Mouse (Mus musculus) gastrocnemius, adult 18-20 months (tissue): ENCODE results near the gene Spats2l. TPM values are rescaled to one million over a fixed set of nuclear protein-coding genes. Genes with fewer than 3 reads are reported as not detected.

Source experiments
- DNase-seq: peaks from one replicate; pipeline ENCODE4 v3.0.0; 2021; ENCODE audit warnings: low spot score
- total RNA-seq, 2 experiments: library from RNA; stranded (reverse); gene quantifications; 2 replicates each; pipeline ENCODE4 v1.2.3; 2021

The Spats2l gene
- total RNA-seq, 2 experiments from 2014 or later = 2.3 to 2.6 TPM

- no peak for DNase-seq
Observed at GRCm38 (mm10) chr1:57824966-57825759, 51.2 kb downstream of the Spats2l start.

DNA sequence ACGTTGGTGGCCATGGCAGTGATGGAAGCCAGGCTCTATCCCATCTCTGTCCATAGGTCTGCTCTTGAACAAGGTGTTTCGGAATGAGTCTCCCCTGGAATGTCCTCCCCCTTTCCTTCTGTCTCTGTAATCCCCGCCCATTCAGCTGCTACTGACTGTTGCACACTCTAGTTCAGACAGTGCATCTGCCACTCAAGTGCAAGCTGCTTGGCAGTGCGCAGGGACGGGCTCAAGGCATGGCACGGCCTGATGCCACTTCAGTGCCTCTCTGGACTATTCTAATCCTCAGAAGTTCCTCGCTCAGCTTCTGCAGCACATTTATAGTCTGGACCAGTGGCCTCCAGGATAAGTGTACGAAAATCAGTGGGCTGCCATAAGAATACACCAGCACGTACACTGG lies 52.3 kb downstream of the Spats2l start:
- DNase-seq = no peak

GRCm38 (mm10) chr1:57833145-57833544 lies 59.2 kb downstream of the Spats2l start:
- no peak for DNase-seq

- no peak for DNase-seq
Observed at GRCm38 (mm10) chr1:57835128-57835527, 61.2 kb downstream of the Spats2l start.

DNA sequence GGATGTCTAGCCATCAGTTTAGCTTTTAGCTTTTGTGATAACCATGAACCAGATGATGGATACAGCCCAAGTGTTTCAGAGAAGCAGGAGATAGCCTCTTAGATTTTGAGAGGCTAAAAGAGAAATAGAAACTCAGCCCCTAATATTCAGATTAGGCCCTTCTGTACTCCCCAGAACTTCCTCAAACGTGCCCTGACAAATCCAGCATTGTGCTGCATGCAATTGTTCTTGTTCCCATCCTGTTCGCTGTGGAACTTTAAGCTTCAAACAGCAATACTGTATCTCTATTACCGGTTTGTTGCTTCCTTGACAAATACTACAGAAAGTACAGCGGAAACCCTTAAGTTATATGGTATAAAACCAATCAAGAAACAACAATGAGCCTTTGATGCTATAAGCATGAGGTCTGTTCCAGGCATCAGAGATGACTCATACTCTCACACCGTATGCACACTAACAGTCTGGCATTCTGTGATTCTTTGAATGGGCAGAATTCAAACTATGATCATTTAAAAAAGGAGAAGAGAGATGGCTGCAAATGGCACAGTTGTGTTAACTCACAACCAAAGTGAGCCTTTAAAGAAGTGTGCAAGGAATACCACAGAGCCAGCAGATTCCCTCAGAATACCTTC lies 62.8 kb downstream of the Spats2l start:
- no peak for DNase-seq

DNA sequence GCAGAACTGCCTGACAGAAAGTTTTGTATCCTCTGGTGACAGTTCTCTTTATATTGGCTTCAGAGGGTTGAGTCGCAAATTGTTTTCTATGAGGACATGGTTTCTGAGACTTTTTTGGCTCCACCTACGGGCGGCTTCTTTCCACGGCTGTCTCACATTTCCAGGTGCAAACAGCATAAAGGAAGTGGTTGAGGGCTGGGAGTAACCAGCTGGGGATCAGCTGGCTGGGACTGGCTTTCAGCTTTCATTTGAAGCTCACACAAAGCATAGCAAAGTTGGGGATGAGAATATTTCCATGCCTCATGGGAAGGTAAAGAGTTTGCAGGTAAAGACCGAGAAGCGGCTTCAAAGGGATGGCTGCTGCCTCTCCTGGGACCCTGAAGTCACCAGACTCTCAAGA lies 65.9 kb downstream of the Spats2l start:
- DNase-seq = no peak

- no peak for DNase-seq
Observed at GRCm38 (mm10) chr1:57845054-57845722, 71.2 kb downstream of the Spats2l start.

DNA sequence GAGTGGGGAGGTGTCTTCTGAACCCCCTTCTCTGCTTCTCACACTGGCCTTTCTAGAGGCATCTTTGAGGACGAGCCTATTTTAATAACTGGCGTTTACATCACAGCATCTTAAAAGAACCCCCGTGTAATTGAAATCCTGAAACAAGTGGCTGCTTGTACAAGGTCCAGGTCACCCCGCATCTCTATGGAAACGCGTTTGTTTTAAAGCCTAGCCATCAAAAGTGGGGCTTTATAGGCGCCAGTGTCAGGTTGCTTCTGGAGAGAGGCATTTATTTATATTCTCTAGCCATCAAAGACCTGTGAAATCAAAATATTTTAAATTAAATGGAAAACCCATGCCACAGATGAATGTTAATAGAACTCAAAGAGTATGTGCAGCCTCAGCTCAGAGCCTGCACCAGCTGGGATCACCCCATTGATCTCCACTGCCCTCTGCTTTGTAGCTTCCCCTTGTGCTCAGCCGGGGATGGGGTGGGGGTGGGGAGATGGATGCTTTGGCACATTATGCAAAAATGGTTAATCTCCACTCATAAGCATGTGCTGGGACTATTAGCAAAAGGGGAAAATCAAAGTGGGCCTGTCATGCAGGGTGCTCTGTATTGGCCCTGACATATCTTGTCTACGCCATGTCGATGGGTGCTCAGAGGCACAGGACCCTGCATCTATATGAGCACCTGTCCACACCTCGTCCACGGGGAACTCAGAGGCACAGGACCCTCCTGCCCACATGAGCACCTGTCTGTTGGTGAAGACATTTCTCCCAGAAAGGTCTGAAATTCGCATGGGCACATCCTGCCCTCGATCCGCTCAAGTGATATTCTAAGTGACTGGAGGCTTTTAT lies 73.1 kb downstream of the Spats2l start:
- no peak for DNase-seq

- DNase-seq = no peak
Observed at GRCm38 (mm10) chr1:57849087-57849486, 75.1 kb downstream of the Spats2l start.

DNA sequence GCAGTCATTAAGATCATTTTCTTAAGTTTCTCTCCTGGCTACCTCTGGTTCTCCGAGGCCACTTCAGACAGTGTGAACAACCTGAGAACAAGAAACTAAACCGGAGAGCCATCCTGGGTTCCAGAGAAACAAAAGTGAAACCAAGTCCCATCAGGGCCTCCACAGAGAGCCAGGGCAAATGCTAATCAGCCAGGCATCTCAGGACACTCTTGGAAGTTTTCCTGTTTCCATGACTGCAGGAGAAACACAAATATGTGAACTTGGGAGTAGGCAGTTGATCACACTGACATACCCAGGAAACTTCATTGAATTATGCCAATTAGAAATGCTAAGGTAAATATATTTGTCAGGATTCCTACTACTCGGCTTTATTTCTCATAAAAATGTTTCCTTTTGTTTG lies 76.0 kb downstream of the Spats2l start:
- DNase-seq = peak; percentile 59

DNA sequence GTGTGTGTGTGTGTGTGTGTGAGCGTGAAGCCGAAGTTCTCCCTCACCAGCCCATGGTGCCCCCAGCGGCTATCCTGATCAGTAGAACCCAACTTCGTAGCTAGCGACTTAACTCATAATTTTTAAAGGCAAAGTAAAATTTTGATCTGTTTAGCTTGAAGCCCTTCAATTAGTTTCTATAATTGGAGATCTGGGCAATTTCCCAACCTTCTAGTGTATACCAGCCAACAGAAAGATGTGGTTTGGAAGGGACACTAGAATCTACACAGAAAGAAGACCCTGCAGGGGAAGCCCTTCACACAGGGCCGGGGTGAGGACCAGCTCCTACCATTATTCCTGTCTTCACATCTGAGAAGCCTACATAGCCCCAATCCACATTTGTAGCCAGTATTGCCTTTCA lies 77.9 kb downstream of the Spats2l start:
- no peak for DNase-seq

DNA sequence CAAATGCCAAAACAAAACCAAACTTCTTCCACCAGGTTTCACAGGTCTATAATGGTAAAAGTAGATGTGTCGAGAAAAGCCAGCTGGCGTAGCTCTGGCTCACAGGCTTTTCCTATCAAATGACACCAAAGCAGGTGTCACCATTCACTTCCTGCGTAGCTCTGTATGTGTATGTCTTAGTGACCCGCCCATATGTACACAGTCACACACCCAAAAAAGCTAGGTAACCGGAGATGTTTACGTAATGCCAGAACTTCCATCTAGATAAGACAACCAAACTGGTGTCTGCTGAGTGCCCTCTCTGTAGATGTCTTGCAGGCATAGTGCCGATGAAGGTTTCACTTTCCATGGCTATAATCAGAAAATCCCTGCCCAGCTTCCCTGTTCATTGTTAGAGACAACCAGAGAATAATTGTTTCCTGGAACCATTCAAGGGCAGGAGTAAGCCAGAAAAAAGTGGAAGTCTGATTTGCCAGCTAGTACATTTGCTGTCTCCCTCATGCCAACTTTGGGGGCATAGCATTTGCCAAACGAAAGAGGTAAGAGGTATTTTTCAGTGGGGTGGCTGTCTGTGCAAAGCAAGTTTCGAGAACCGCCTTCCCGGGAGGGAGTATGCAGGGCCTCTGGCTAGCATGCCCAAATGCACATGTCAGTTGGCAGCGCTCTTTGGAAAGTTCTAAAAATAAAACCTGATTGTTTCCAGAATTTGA lies 78.8 kb downstream of the Spats2l start:
- peak; percentile 11 for DNase-seq

DNA sequence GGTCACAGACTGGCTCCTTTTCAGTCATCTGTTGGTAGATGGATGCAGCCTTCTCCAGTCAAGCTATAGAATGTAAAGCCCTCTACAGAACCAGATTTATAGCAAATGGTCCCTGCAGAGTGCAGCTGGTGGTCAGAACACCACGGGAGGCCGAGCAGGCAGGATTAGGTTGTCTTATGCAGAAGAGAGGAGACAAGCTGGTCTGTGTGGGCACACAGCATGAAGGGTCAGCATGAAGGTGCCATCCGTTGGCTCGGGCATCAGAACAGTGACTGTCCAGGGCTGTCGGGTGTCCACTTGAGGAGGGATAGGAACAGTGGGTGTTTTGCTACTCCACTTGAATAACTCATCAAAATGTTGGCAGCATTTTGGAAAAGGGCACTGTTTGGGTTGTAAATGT lies 83.8 kb downstream of the Spats2l start:
- DNase-seq = no peak

DNA sequence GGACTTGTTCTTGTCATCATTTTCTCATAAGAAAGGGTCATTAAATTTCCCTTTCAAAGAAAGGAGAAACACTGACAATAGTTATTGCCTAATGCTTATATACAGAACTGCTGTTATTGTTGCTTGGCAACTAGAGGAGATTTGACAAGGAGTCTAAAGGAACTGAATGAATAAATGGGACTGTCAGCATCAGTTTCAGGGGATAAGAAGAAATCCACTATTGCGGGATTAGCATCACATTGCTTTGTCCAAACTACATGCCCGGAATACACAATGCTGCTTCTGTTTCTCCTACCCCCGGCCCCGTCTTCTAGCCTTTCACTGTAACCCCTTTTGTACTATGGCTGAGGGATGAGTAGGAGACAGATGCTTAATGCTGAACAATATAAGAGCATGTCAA lies 88.1 kb downstream of the Spats2l start:
- DNase-seq = no peak

DNA sequence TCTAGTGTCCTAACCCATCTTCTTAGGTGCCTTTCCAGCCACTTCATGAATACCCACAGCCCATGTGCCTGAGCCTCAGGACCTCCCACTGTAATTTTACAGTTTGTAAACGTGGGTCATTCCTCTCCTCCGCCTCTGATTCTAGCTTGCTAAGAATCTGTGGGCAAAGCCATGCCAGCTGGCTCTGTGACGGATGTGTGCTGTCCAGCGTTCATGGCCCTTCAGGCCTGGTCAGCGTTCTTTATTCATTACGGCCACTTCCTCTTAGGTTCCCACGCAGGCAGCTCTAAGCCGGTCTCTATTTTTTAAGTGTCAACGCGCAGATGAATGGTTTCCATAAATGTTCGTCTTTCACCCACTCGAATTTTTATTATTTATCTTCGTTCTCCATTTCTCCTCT lies 94.7 kb downstream of the Spats2l start:
- DNase-seq = no peak

- DNase-seq = no peak
Observed at GRCm38 (mm10) chr1:57872006-57872405, 98.0 kb downstream of the Spats2l start.

DNA sequence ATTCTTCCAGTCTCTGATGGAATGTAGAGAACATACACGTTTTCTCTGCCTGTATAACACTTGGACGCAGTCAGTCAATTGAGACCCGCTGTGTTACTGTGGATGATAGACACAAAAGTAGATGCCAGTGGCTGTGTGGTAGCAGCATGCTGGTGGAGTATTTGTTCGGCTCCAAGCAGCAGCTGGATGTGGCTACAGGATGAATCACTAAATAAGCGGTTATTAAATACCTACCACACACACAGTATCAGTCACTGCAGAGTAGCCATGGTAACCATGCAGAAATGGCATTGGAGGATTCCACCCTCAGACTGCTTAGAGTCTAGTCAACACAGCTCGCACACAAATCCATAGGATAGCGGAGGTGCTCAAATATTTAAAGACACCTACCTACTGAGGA lies 100.0 kb downstream of the Spats2l start:
- DNase-seq = no peak

- DNase-seq = no peak
Observed at GRCm38 (mm10) chr1:57875109-57875508, 101.1 kb downstream of the Spats2l start.

DNA sequence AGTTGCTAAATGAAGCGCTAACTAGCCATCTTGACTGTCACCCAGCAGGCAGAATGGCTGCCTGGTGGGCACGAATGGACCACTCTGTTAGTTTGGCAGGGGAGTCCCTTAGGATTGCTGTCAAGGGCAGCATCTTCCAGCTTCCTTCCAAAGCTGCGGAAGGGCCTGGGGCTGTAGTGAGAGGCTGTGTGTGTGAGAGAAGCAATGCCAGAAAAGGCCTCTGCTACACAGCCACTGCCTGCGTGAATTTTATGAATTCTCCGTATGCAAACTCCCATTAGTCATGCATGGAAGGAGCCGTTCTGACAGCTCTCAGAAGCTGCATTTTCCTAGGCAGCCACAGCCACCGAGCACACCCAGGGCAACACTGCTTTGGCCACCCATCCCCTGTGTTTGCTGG lies 101.5 kb downstream of the Spats2l start:
- no peak for DNase-seq

DNA sequence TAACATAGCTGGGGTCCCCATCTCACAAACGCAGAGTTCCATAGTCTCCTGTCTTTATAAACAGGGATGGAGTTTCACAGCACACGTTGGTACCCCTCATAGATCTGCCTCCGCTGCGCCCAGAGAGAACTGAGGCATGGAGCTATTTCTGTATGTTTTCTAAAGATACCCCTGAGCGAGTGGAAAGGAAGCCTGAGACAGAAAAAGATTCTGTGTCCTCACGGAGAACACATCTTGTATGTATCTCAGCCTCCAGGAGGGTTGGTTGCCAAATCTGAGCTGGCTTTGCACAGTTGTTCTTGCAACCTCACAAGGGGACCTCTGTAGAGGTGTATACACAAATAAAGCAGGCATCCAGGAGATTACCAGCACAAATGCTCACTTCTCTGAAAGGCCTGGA lies 105.0 kb downstream of the Spats2l start:
- DNase-seq = no peak

DNA sequence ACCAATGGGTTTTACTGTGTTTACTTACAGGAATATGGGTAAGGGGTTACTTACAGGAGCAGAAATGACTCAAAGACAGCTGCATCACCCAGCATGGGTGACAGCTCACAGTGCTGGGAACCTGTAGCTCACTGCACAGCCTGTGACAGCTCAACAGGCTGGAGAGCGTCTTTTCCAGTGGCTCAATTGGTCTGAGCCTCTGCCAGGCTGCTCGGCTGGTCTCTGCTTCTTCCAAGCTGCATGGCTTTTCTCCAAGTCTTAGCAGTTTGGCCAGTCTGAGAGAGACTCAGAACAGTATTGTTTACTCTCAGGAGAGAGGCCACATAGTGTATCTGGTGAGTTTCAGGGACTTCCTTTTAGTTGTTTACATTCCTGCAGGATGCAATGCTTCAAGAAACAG lies 110.9 kb downstream of the Spats2l start:
- peak; percentile 7 for DNase-seq
